Mouse (Mus musculus) heart, postnatal 0 days (tissue): ENCODE measurements around the gene Ints13.

Source experiments
- CTCF ChIP-seq: IDR thresholded peaks from 2 replicates; pipeline ENCODE4 v1.5.1; 2016; ENCODE audit warnings: antibody characterized with exemption, control low read depth, low read depth
- EP300 ChIP-seq: IDR thresholded peaks from 2 replicates; pipeline ENCODE4 v1.6.1; 2016; ENCODE audit warnings: antibody characterized with exemption, low read depth

- no peak for TF ChIP-seq CTCF
- TF ChIP-seq EP300, result no peak
These were observed 63.7 kb downstream of the Ints13 start for GRCm38 (mm10) chr6:146513899-146514298.
